Mouse (Mus musculus): Measurements from ENCODE around the gene Nlgn1.

The Nlgn1 gene

DNA sequence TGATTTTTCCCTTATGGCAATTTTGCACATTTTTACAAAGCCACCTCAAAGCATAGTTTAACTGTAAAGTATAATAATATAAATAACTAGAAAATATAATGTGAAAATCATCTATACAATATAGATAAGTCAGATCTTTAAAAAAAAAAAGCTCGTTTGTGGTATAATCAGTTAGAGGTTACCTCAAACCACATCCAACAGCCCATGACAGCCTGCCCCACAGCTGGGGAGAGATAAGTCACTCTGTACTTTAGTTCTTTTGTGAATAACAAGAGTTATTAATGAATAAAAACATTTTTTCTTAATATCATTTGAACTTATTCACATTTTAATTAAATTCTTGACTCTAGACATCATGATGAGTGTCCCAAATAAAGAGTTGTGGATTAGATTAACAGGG lies 130.8 kb downstream of the Nlgn1 start:
- DNase-seq (ENCODE audit: low spot score), result no peak

DNA sequence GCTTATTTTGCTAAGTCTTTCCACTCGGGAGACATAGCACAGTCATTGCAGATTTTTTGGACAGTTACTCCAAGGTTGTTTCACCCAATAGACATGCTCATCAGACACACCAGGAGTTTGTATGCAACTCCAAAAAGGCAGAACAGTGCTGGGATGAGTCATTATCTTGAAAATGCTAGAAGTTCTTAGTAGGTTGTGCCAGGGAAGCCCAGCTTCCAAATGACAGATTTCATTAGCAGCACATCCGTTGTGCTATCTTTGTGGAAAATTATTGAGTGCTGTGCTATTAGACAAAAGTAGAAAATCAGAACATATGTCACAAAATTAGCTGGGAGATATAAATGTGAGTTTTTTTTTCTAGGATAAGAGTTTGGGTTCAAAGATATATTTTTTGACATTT lies 137.3 kb downstream of the Nlgn1 start:
- DNase-seq (ENCODE audit: low spot score), result no peak

DNA sequence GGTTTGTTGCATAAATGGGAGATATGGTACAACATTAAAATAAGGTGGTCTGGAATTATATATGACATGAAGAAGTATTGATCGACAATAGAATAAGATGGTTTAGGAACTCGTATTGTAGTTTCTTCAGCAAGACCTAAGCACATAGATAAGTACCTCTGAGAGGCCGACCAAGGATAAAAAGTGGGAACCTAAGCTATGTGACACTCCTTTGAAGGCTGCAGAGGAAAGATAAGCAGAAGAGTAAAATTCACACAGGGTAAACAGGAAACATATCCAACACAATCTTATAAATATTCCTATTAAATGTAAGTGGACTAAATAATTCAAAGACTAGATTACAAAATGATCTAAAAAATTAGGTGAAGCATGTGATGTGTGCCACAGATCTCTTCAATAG lies 151.2 kb downstream of the Nlgn1 start:
- DNase-seq (ENCODE audit: low spot score), result no peak

GRCm38 (mm10) chr3:26175371-26175770 lies 156.9 kb downstream of the Nlgn1 start:
- no peak for DNase-seq (ENCODE audit: low spot score)

GRCm38 (mm10) chr3:26174257-26174656 lies 158.0 kb downstream of the Nlgn1 start:
- DNase-seq (ENCODE audit: low spot score), result no peak

- DNase-seq (ENCODE audit: low spot score), result no peak
Measured at GRCm38 (mm10) chr3:26173613-26174012, 158.6 kb downstream of the Nlgn1 start.

GRCm38 (mm10) chr3:26166711-26167110 lies 165.5 kb downstream of the Nlgn1 start:
- DNase-seq (ENCODE audit: low spot score), result no peak

DNA sequence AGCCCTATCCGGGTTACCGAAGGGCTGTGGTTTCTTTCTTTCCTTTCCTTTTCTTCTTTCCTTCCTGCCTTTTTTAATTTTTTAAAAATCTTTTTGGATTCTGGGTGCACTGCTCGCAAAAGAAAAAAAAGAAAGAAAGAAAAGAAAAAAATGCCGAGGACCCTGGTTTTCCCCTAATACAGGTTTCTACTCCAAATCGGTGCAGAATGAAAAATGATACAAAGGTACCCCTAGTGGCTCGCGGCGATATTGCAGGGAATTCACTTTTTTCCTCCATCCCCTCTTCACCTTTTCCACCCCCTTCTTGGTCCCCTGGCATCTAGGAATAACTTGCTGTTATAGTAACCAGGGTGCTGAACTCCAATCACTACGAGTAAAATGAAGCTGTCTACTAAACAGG lies 178.5 kb downstream of the Nlgn1 start:
- peak; percentile 88 for DNase-seq (ENCODE audit: low spot score)

- DNase-seq (ENCODE audit: low spot score), result peak; percentile 58
Measured at GRCm38 (mm10) chr3:26153036-26153741, 179.1 kb downstream of the Nlgn1 start.

DNA sequence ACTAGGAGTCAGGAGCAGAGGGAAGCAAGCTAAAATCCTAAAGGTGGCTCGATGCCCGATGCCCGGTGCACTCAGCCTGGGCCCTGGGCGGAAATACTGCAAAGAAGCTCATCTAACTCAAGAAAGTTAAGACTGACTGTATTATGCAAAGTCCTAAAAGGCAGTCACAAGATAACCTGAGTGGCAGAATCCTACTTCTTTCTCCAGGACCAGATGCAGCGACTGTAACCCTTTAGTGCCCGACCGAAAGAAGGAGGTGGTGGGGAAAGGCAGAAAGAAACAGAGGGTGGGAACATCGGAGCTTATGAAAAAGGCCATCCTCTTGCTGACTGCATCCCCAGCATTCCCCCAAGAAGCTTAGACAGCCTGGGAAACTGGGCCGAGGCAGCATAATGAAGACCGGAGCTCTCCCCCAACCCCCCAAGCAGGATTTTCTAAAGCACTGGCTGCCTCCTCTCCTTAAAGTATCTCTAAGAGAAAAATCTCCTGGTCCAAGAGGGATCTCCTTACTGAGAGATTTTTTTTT lies 179.7 kb downstream of the Nlgn1 start:
- peak; percentile 64 for DNase-seq (ENCODE audit: low spot score)

DNA sequence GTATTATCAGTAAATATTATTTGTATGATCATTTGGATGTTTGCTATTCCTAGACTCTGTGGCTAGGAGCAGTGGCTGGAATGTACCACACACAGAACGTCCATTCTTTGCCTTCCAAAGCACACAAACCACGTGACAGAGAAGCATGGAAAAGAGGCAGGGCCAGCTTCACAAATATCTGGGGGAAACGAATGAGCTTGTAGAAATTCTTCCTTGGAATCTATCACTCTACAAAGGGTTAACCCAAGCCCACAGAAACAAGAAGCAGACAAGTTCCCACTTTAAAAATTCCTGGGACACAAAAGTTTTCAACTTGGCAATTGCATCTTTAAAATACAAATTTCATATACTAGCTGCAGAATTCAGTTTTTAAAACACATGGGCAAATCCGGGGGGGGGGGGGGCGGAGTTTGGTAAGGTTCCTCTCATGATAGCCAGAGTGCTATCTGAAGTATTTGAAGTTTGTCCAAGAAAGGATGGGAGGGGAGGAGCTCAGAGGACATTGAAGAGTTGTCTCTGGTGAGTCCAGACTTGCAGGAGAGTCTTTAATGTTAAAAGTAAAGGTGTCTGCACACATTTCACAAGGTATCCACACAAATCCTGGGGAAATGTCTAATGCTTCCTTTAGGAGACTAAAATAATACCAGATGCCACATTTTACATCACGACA lies 180.8 kb downstream of the Nlgn1 start:
- DNase-seq (ENCODE audit: low spot score), result peak; percentile 32

- peak; percentile 29 for DNase-seq (ENCODE audit: low spot score)
Measured at GRCm38 (mm10) chr3:26146174-26146573, 186.1 kb downstream of the Nlgn1 start.

DNA sequence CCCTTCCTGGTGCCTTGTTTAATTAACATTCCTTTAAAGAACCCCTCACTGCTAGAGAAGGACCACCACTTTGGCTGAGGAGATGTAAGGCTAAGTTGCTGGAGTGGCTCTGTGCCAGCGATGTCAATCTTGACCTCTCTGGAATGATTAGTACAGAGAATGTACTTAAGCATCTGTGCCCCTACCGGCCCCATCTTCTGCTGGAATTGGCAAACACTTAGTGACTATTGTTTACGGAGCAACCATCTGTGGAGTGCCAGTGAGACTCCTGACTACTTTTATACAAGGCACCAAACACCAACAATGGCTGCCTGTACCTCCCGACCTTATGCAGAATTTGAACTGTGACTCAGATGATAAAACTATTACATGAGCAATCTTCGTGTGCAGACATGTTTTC lies 186.8 kb downstream of the Nlgn1 start:
- DNase-seq (ENCODE audit: low spot score), result peak; percentile 31

GRCm38 (mm10) chr3:26141590-26141989 lies 190.7 kb downstream of the Nlgn1 start:
- DNase-seq (ENCODE audit: low spot score), result no peak

DNA sequence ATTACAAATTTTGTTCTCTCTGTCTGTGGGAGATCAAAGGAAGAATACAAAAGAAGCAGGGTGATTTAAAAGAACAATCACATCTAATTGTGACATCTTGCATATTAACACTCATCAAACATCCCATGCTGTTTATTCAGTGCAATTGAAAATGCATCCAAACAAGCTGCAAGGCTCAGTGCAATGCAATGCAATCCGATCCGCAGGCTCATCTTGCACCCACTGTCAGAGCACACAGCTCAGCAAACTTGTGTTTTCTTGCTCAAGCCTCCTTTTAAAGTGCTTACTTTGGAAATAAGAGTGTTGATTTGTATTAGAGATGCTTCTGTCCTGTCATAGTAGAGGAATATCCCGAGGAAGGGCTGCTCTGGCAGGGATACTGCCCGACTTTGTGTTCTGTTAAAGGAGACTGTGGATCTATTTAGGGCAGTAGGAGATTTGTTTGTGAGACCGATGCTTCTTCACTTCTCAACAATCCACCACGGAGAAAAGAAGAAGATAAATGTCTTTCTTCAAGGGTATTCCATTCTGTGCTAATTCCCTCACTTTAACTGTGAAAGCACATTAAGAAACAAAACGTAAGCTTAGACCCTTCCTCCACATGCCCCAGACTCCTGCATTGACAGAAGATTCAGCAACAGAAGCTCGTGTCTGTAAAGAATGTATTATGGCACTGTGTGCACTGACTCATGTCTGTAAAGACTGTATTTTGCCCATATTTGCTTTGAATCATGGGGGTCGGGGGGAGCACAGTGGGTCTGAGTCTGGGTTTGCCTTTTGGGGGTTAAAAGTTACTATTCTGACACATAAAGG lies 197.2 kb downstream of the Nlgn1 start:
- no peak for DNase-seq (ENCODE audit: low spot score)

DNA sequence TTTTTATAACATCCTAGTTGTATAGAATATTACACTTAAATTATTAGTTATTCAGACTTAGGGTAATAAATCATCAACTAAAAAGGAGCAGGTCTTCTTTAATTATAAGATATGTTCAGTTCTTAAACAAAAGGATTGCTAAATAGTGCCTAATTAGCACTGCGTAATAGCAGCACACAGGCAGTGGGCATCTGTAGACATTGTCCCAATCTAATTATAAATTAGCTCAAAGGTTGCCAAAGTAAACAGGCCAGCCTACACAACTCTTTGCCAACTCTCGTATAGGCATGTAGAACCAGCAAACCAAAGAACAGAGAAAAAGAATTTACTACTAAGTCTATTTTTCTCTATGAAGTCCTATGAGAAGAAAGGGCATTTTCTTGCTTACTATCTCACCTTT lies 201.3 kb downstream of the Nlgn1 start:
- DNase-seq (ENCODE audit: low spot score), result no peak

DNA sequence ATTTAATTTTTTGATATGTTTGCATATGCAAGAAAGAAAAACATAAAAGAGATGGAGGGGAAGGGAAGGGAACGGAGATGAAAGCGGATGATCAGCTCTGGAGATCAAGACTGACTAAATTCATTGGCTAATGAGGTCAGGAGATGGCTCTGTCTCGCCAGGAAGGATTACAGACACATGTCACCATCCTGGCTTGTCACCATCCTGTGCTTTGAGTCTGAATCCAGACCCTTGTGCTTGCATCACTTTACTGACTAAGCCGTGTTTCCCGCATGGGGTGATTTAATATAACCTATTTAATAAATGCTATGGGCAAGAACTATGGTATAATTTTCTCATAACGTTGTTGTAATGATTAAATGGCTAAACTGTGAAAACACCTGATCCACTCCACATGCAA lies 202.8 kb downstream of the Nlgn1 start:
- DNase-seq (ENCODE audit: low spot score), result no peak

DNA sequence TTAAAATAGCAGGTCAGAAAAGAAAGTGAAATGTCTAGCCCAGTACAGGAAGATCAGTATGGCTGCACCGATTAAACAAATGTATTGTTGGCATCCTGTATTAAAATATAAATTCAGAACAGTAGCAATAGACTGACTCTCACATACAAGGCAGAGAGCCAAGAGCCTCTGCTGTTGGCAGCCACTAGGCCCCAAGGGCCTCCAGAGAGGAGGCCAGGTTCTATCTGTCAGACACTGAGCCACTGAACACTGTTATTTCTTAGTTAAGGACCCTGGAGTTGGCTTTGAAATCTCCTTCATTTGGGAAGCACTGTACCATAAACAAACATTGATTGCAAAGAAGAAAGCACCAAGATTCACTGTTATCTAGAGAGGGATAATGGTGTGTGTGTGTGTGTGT lies 215.2 kb downstream of the Nlgn1 start:
- DNase-seq (ENCODE audit: low spot score), result no peak

DNA sequence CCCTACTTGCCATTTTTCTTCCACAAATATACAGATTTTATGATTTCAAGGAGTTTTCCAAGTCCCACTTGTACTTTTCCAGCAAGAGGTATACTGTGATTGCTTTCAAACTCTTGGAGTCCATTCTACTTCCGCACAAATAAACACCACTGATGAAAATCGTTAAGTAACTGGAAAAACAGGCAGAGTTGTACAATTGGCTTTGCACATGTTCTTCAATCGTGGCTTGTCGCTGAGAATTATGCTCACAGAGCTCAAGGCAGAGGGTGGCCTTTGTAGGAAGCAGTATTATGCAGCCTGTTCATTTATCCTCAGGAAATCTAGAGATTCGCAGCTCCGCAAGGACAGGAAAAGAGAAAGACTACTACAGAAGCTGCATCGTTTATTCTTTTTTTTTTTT lies 225.9 kb downstream of the Nlgn1 start:
- DNase-seq (ENCODE audit: low spot score), result no peak

DNA sequence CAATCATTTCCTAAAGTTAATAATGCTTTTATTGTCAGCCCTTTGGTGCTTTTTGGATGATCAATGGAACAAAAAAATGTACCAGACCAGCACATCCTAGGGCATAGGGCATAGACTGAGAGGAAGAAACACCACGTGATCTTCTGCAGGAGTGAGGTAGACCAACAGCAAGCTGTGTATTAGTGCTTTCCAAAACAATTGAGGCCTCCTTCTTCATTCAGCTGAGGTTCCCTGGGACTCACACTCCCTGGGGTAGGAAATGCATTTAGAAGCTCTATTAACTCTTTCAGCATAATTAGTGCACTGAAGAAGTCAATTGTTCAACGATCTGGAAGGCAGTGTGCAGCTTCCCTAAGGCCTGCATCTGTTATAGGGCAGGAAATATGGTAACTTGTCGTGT lies 226.7 kb downstream of the Nlgn1 start:
- no peak for DNase-seq (ENCODE audit: low spot score)

GRCm38 (mm10) chr3:26102271-26102670 lies 230.0 kb downstream of the Nlgn1 start:
- DNase-seq (ENCODE audit: low spot score), result no peak

- peak; percentile 15 for DNase-seq (ENCODE audit: low spot score)
Measured at GRCm38 (mm10) chr3:26095551-26095950, 236.7 kb downstream of the Nlgn1 start.

GRCm38 (mm10) chr3:26069366-26069765 lies 262.9 kb downstream of the Nlgn1 start:
- DNase-seq (ENCODE audit: low spot score), result no peak
